Mouse (Mus musculus) liver, adult 2 months (tissue): Measurements from ENCODE around the gene Btnl9.

Experiments used
- CTCF ChIP-seq: fragments of 200-500 bp; IDR thresholded peaks from 2 replicates; pipeline ENCODE4 v1.5.1; 2011; ENCODE audit warnings: low read depth, low read length, control low read depth
- POLR2A ChIP-seq: fragments of 200-500 bp; IDR thresholded peaks from 2 replicates; pipeline ENCODE4 v1.6.1; 2011; ENCODE audit warnings: low read length, control low read depth; ENCODE audit not compliant: insufficient read depth; ENCODE audit errors: extremely low read depth

DNA sequence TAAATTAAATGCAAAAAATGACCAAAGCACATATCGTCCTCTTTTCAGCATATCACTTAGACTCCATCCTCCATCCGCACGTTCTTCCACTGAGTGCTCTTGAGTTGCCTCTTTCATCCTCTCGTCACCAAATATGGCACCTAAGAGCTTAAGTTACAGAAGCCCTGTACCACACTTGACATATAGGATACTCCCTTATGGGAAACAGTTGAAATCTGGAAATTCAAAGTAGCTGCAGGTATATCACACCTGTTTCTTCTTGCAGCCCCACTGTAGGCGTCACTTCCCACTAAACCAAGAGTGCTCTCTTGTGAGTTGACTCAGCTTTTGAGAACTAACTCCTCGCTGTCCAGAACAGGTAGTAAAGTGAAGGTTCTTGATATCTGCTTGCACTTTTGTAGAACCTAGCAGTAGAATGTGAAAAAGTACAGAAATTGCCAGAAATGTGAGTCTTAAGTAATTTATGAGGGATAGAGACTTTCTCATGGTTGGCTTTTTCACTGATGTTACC is 18.2 kb upstream of the Btnl9 start:
- TF ChIP-seq CTCF, result no peak
- TF ChIP-seq POLR2A, result no peak
